Mouse (Mus musculus): ENCODE measurements around the gene Dlg2. TPM values are rescaled to one million over a fixed set of nuclear protein-coding genes. Genes with fewer than 3 reads are reported as not detected.

Gene Dlg2
- polyA plus RNA-seq, 1 experiment from 2014 or later = 14.2 TPM

- Histone ChIP-seq H3K27ac (ENCODE audit: poor library complexity, severe bottlenecking) (no peak overlapping the region), H3K4me1 (replicated peaks) (no peaks in the 10 kb centered on the region), H3K9ac (no peak overlapping the region), H3K9me3 (replicated peaks) (no peaks in the 10 kb centered on the region), H3K27me3 (replicated peaks) (no peaks in the 10 kb centered on the region), H3K4me3 (no peak overlapping the region), H3K36me3 (no peaks in the 10 kb centered on the region), H3K4me2 (no peak overlapping the region)
- no peak for ATAC-seq (ENCODE audit: insufficient number of reproducible peaks, low FRiP score)
- WGBS = 71% methylated on average over 1 of the region's 1 CpGs
Observed at GRCm38 (mm10) chr7:91868919-91869318, 1392.4 kb downstream of the Dlg2 start.

GRCm38 (mm10) chr7:91876831-91877230 lies 1400.4 kb downstream of the Dlg2 start:
- Histone ChIP-seq H3K27ac (ENCODE audit: poor library complexity, severe bottlenecking) (no peak overlapping the region), H3K4me1 (replicated peaks) (no peaks in the 10 kb centered on the region), H3K4me3 (no peak overlapping the region), H3K9me3 (replicated peaks) (no peaks in the 10 kb centered on the region), H3K27me3 (replicated peaks) (no peaks in the 10 kb centered on the region), H3K9ac (no peak overlapping the region), H3K4me2 (no peak overlapping the region), H3K36me3 (no peaks in the 10 kb centered on the region)
- WGBS = 41% methylated on average over 1 of the region's 1 CpGs
- ATAC-seq (ENCODE audit: insufficient number of reproducible peaks, low FRiP score) = no peak

DNA sequence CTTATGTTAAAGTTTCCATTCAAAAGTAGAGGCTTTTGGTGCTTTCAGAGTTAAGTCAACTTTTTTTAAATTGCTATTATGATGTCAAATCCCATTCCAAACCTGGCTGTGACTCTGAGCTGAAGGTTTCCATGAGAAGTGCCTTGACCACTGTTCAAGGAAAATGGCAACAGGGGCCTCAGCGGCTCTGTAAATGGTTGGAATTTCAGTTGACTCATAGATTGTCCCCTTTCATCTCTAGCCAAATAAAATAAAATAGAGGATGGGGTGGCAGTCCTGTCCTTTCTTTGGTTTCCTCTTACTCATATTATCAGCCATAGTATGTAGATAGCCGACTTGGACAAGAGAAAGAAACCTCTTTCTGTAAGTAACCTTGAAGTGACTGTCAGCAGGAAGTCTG lies 1401.3 kb downstream of the Dlg2 start:
- WGBS = 52% methylated on average over 2 of the region's 2 CpGs
- Histone ChIP-seq H3K4me1 (replicated peaks) (no peaks in the 10 kb centered on the region), H3K36me3 (no peaks in the 10 kb centered on the region), H3K9ac (no peak overlapping the region), H3K4me2 (no peak overlapping the region), H3K4me3 (no peak overlapping the region), H3K27ac (ENCODE audit: poor library complexity, severe bottlenecking) (no peak overlapping the region), H3K27me3 (replicated peaks) (no peaks in the 10 kb centered on the region), H3K9me3 (replicated peaks) (no peaks in the 10 kb centered on the region)
- ATAC-seq (ENCODE audit: insufficient number of reproducible peaks, low FRiP score) = peak; percentile 59; the same call in 1 of the 2 replicates

DNA sequence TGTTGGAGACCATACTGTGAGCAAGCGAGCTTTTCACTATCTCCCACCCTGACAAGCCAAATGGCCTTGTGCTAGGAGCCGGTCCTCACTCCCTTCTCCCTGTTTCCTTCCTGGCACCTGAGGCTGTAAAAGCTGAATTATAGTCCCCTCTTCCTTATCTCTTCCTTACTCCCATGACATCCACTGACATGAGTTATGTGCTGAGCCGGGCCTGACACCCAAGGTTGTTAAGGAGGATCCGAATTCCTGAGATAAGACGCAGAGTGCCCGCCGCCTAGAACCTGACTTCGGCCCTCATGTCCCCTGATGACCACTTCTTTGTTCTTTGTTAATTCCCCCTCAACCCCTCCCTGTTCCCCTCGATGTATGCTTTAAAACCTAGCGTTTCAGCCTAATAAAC lies 1409.9 kb downstream of the Dlg2 start:
- Histone ChIP-seq H3K4me3 (no peak overlapping the region), H3K4me2 (no peak overlapping the region), H3K9me3 (replicated peaks) (0 out of 2 replicates have a peak, but pooled peaks cover 5% of the 10 kb centered on the region), H3K36me3 (no peaks in the 10 kb centered on the region), H3K27ac (ENCODE audit: poor library complexity, severe bottlenecking) (no peak overlapping the region), H3K9ac (no peak overlapping the region), H3K4me1 (replicated peaks) (no peaks in the 10 kb centered on the region), H3K27me3 (replicated peaks) (no peaks in the 10 kb centered on the region)
- WGBS = 61% methylated on average over 10 of the region's 10 CpGs
- no peak for ATAC-seq (ENCODE audit: insufficient number of reproducible peaks, low FRiP score)

GRCm38 (mm10) chr7:91893991-91894390 lies 1417.5 kb downstream of the Dlg2 start:
- Histone ChIP-seq H3K27ac (ENCODE audit: poor library complexity, severe bottlenecking) (no peak overlapping the region), H3K36me3 (no peaks in the 10 kb centered on the region), H3K27me3 (replicated peaks) (no peaks in the 10 kb centered on the region), H3K4me3 (no peak overlapping the region), H3K9me3 (replicated peaks) (no peaks in the 10 kb centered on the region), H3K4me1 (replicated peaks) (no peaks in the 10 kb centered on the region), H3K4me2 (no peak overlapping the region), H3K9ac (no peak overlapping the region)
- no peak for ATAC-seq (ENCODE audit: insufficient number of reproducible peaks, low FRiP score)
- 82% methylated on average over 8 of the region's 8 CpGs for WGBS

- H3K4me3 ChIP-seq = no peak overlapping the region
- H3K36me3 ChIP-seq = no peaks in the 10 kb centered on the region
- no peak for ATAC-seq (ENCODE audit: insufficient number of reproducible peaks, low FRiP score)
- H3K9ac ChIP-seq = no peak overlapping the region
- no peaks in the 10 kb centered on the region for H3K27me3 ChIP-seq (replicated peaks)
- H3K9me3 ChIP-seq (replicated peaks) = no peaks in the 10 kb centered on the region
- H3K4me2 ChIP-seq = no peak overlapping the region
- WGBS = 21% methylated on average over 2 of the region's 2 CpGs
- H3K27ac ChIP-seq (ENCODE audit: poor library complexity, severe bottlenecking) = no peak overlapping the region
- H3K4me1 ChIP-seq (replicated peaks) = no peaks in the 10 kb centered on the region
Observed at GRCm38 (mm10) chr7:91896935-91897334, 1420.5 kb downstream of the Dlg2 start.

GRCm38 (mm10) chr7:91897509-91897908 lies 1421.0 kb downstream of the Dlg2 start:
- H3K36me3 ChIP-seq = no peaks in the 10 kb centered on the region
- 86% methylated on average over 2 of the region's 2 CpGs for WGBS
- no peak overlapping the region for H3K9ac ChIP-seq
- ATAC-seq (ENCODE audit: insufficient number of reproducible peaks, low FRiP score) = no peak
- no peaks in the 10 kb centered on the region for H3K9me3 ChIP-seq (replicated peaks)
- H3K4me2 ChIP-seq = no peak overlapping the region
- H3K27ac ChIP-seq (ENCODE audit: poor library complexity, severe bottlenecking) = no peak overlapping the region
- H3K4me3 ChIP-seq = no peak overlapping the region
- H3K4me1 ChIP-seq (replicated peaks) = no peaks in the 10 kb centered on the region
- H3K27me3 ChIP-seq (replicated peaks) = no peaks in the 10 kb centered on the region

DNA sequence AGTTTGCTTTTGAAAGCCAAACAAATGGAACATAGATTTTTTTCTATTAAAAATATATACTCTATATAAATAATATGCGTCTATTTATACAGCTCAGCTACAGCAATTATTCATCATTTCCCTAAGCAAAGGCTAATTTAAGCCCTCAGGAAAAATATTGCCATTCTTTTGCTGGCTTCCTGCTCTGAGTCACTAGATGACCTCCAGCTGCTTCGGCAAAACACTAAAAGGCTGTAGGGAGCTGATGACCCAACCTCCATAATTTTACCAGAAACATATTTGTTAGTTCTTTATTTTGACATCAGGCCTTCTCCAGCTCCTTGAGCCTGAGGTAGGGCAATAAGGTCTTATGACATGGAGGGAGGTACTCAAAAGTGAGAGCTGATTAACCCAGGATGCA lies 1426.0 kb downstream of the Dlg2 start:
- H3K9me3 ChIP-seq (replicated peaks) = no peaks in the 10 kb centered on the region
- H3K4me2 ChIP-seq = no peak overlapping the region
- no peak for ATAC-seq (ENCODE audit: insufficient number of reproducible peaks, low FRiP score)
- H3K9ac ChIP-seq = no peak overlapping the region
- no peaks in the 10 kb centered on the region for H3K4me1 ChIP-seq (replicated peaks)
- 72% methylated on average over 2 of the region's 2 CpGs for WGBS
- no peak overlapping the region for H3K4me3 ChIP-seq
- H3K36me3 ChIP-seq = no peaks in the 10 kb centered on the region
- H3K27ac ChIP-seq (ENCODE audit: poor library complexity, severe bottlenecking) = no peak overlapping the region
- no peaks in the 10 kb centered on the region for H3K27me3 ChIP-seq (replicated peaks)

GRCm38 (mm10) chr7:91916809-91917208 lies 1440.3 kb downstream of the Dlg2 start:
- Histone ChIP-seq H3K27ac (ENCODE audit: poor library complexity, severe bottlenecking) (no peak overlapping the region), H3K4me3 (no peak overlapping the region), H3K9me3 (replicated peaks) (no peaks in the 10 kb centered on the region), H3K36me3 (no peaks in the 10 kb centered on the region), H3K4me2 (no peak overlapping the region), H3K4me1 (replicated peaks) (no peaks in the 10 kb centered on the region; the same call in 1 of the 2 replicates), H3K27me3 (replicated peaks) (no peaks in the 10 kb centered on the region), H3K9ac (no peak overlapping the region)
- WGBS = 81% methylated on average over 3 of the region's 3 CpGs
- no peak for ATAC-seq (ENCODE audit: insufficient number of reproducible peaks, low FRiP score)

GRCm38 (mm10) chr7:91919099-91919498 lies 1442.6 kb downstream of the Dlg2 start:
- WGBS = 69% methylated on average over 3 of the region's 3 CpGs
- Histone ChIP-seq H3K9me3 (replicated peaks) (no peaks in the 10 kb centered on the region), H3K9ac (no peak overlapping the region), H3K4me3 (no peak overlapping the region), H3K4me1 (replicated peaks) (no peaks in the 10 kb centered on the region), H3K36me3 (no peaks in the 10 kb centered on the region), H3K4me2 (no peak overlapping the region), H3K27me3 (replicated peaks) (no peaks in the 10 kb centered on the region), H3K27ac (ENCODE audit: poor library complexity, severe bottlenecking) (no peak overlapping the region)
- no peak for ATAC-seq (ENCODE audit: insufficient number of reproducible peaks, low FRiP score)

GRCm38 (mm10) chr7:91919738-91920137 lies 1443.3 kb downstream of the Dlg2 start:
- Histone ChIP-seq H3K27me3 (replicated peaks) (no peaks in the 10 kb centered on the region), H3K36me3 (no peaks in the 10 kb centered on the region), H3K9ac (no peak overlapping the region), H3K4me2 (no peak overlapping the region), H3K9me3 (replicated peaks) (no peaks in the 10 kb centered on the region), H3K4me1 (replicated peaks) (no peaks in the 10 kb centered on the region), H3K27ac (ENCODE audit: poor library complexity, severe bottlenecking) (no peak overlapping the region), H3K4me3 (no peak overlapping the region)
- ATAC-seq (ENCODE audit: insufficient number of reproducible peaks, low FRiP score) = no peak
- WGBS = 82% methylated on average over 3 of the region's 3 CpGs

- ATAC-seq (ENCODE audit: insufficient number of reproducible peaks, low FRiP score) = no peak
- H3K4me2 ChIP-seq = no peak overlapping the region
- H3K4me3 ChIP-seq = no peak overlapping the region
- no peaks in the 10 kb centered on the region for H3K36me3 ChIP-seq
- no peaks in the 10 kb centered on the region for H3K4me1 ChIP-seq (replicated peaks)
- no peak overlapping the region for H3K27ac ChIP-seq (ENCODE audit: poor library complexity, severe bottlenecking)
- H3K9ac ChIP-seq = no peak overlapping the region
- 58% methylated on average over 12 of the region's 12 CpGs for WGBS
- no peaks in the 10 kb centered on the region for H3K27me3 ChIP-seq (replicated peaks)
- no peaks in the 10 kb centered on the region for H3K9me3 ChIP-seq (replicated peaks)
Observed at GRCm38 (mm10) chr7:91934881-91935597, 1458.6 kb downstream of the Dlg2 start.
